Mouse (Mus musculus): ENCODE data around the gene Ermard. TPM values are rescaled to one million over a fixed set of nuclear protein-coding genes. Genes with fewer than 3 reads are reported as not detected.
A peak's percentile ranks its signal among the peaks of the same experiment; 100 is the strongest.
"Not testable (repeated sequence)": the region's sequence is repeated elsewhere in the genome, so short reads cannot be mapped to it uniquely, and the experiment has no call there.

Ermard gene
- polyA plus RNA-seq, 1 experiment from 2014 or later = 106 TPM

- H3K9ac ChIP-seq; H3K36me3 ChIP-seq (replicated peaks); H3K9me3 ChIP-seq; H3K4me2 ChIP-seq; H3K27me3 ChIP-seq; H3K4me3 ChIP-seq (replicated peaks); ATAC-seq (ENCODE audit: low FRiP score); H3K27ac ChIP-seq; H3K4me1 ChIP-seq: not testable (repeated sequence)
- WGBS = no CpG with 5 or more reads among the region's 4 CpGs
These were observed 9.6 kb upstream of the Ermard start for GRCm38 (mm10) chr17:15031414-15031813.

GRCm38 (mm10) chr17:15040455-15040854 lies 553 bp upstream of the Ermard start:
- no CpG with 5 or more reads among the region's 3 CpGs for WGBS
- H3K4me1 ChIP-seq; H3K27ac ChIP-seq; H3K27me3 ChIP-seq; H3K4me3 ChIP-seq (replicated peaks); H3K9me3 ChIP-seq; H3K9ac ChIP-seq; H3K4me2 ChIP-seq; H3K36me3 ChIP-seq (replicated peaks): not testable (repeated sequence)
- ATAC-seq (ENCODE audit: low FRiP score) = 0 out of 2 replicates have a peak, but pooled peaks have one; percentile 10

DNA sequence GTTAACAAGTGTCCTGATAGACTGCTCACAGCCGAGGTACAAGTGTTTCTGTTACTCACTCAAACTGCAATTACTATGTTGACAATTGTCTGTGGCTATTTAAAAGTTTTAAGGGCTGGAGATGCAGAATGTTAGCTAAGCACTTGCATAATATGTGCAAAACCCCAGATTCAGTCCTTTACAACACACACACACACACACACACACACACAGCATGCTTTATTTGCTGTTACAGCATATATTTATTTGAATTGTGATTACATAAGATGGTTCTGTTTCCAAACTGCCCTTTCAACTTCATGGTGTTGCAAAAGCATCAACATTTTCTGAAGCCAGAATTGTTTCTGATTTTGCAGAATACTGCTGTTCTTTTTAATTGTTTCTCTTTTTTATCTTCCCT lies 9.3 kb downstream of the Ermard start:
- H3K4me3 ChIP-seq (replicated peaks); H3K9ac ChIP-seq; H3K27ac ChIP-seq; H3K36me3 ChIP-seq (replicated peaks); H3K27me3 ChIP-seq; ATAC-seq (ENCODE audit: low FRiP score); H3K4me1 ChIP-seq; H3K9me3 ChIP-seq; H3K4me2 ChIP-seq: not testable (repeated sequence)
- WGBS = no CpG with 5 or more reads among the region's 1 CpGs

DNA sequence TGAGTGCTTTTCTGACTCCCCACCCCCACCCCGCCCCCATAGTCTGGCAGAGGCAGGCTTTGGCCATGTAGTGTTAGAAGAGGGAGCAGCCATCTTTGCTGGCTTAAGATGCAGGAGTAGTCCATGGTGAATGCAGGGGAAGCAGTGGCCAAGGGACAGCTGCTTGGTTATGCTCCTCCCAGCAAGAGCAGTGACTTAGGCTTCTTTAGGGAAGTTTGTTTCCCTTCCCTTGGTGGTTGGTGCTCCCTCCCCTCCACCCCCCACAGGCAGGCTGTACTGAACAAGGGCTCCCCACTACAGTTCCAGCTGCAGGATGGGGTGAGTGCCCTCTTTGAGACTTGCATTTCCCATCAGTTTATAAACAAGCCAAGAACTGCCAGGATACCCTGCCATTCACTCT lies 11.8 kb downstream of the Ermard start:
- H3K27ac ChIP-seq; H3K4me3 ChIP-seq (replicated peaks); H3K4me1 ChIP-seq; ATAC-seq (ENCODE audit: low FRiP score); H3K4me2 ChIP-seq; H3K27me3 ChIP-seq; H3K9ac ChIP-seq; H3K9me3 ChIP-seq: not testable (repeated sequence)
- 67% methylated on average over 1 of the region's 1 CpGs for WGBS
- peaks cover 13% of the 10 kb centered on the region for H3K36me3 ChIP-seq (replicated peaks)

- H3K36me3 ChIP-seq (replicated peaks) = peaks cover 17% of the 10 kb centered on the region
- H3K27ac ChIP-seq; H3K27me3 ChIP-seq; H3K9me3 ChIP-seq; ATAC-seq (ENCODE audit: low FRiP score); H3K9ac ChIP-seq; H3K4me3 ChIP-seq (replicated peaks); H3K4me1 ChIP-seq; H3K4me2 ChIP-seq: not testable (repeated sequence)
- WGBS = 92% methylated on average over 6 of the region's 8 CpGs
These were observed 12.3 kb downstream of the Ermard start for GRCm38 (mm10) chr17:15053183-15053828.

GRCm38 (mm10) chr17:15053829-15054200 lies 12.8 kb downstream of the Ermard start:
- not testable (repeated sequence) for H3K9me3 ChIP-seq; H3K4me1 ChIP-seq; H3K27me3 ChIP-seq; H3K27ac ChIP-seq; ATAC-seq (ENCODE audit: low FRiP score); H3K4me2 ChIP-seq; H3K9ac ChIP-seq; H3K4me3 ChIP-seq (replicated peaks)
- 91% methylated on average over 11 of the region's 13 CpGs for WGBS
- peaks cover 22% of the 10 kb centered on the region for H3K36me3 ChIP-seq (replicated peaks)

DNA sequence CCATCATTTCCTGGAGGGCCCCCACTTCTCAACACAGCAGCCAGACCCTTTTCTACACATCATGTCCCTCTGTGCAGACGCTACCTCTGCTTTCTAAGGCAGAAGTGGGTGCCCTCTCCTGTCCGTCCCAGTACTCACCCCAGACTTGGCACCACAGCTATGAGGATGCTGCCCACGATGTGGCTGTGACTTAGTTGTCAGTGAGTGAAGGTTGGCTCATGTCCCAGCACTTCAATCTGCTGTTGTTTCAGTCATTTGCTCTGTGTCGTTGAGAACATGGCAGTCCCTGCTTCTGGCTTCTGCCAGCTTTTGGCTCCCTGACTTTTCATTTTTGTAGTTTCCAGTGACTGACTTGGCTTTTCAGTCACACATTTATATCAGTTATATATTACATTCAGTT lies 14.9 kb downstream of the Ermard start:
- Histone ChIP-seq H3K4me1 (no peaks in the 10 kb centered on the region), H3K9me3 (no peaks in the 10 kb centered on the region), H3K27ac (no peak overlapping the region), H3K4me3 (replicated peaks) (no peak overlapping the region), H3K9ac (no peak overlapping the region), H3K27me3 (no peaks in the 10 kb centered on the region), H3K4me2 (no peak overlapping the region), H3K36me3 (replicated peaks) (peaks cover 24% of the 10 kb centered on the region)
- 93% methylated on average over 4 of the region's 4 CpGs for WGBS
- no peak for ATAC-seq (ENCODE audit: low FRiP score)

GRCm38 (mm10) chr17:15058161-15058591 lies 17.2 kb downstream of the Ermard start:
- no peak for ATAC-seq (ENCODE audit: low FRiP score)
- no peaks in the 10 kb centered on the region for H3K9me3 ChIP-seq
- H3K4me3 ChIP-seq (replicated peaks) = no peak overlapping the region
- H3K4me1 ChIP-seq = no peaks in the 10 kb centered on the region
- WGBS = 95% methylated on average over 5 of the region's 5 CpGs
- no peak overlapping the region for H3K4me2 ChIP-seq
- no peak overlapping the region for H3K27ac ChIP-seq
- no peaks in the 10 kb centered on the region for H3K27me3 ChIP-seq
- H3K36me3 ChIP-seq (replicated peaks) = peaks cover 34% of the 10 kb centered on the region
- H3K9ac ChIP-seq = no peak overlapping the region

DNA sequence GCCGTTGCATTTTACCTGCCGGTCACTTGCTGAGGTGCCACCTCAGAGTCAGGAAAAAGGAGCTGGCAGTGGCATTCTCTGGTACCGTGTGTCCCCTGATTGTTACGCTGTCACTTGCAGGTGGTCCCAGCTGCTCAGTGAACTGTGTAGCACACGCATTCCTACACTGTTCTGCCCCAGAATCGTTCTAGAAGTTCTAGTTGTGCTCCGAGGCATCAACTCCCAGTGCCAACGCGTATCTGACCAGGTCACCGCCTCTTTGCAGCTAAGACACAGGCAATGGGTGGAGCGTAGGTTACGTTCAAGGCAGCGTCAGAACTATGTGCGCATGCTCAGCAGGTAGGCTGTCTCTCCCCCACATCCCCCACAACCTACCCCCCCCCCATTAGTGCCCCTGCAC lies 18.6 kb downstream of the Ermard start:
- no peak overlapping the region for H3K27ac ChIP-seq
- WGBS = 94% methylated on average over 14 of the region's 14 CpGs

GRCm38 (mm10) chr17:15060356-15060755 lies 19.3 kb downstream of the Ermard start:
- H3K4me3 ChIP-seq (replicated peaks) = no peak overlapping the region
- no peak overlapping the region for H3K4me2 ChIP-seq
- no peak overlapping the region for H3K9ac ChIP-seq
- H3K36me3 ChIP-seq (replicated peaks) = peaks cover 34% of the 10 kb centered on the region
- H3K4me1 ChIP-seq = no peaks in the 10 kb centered on the region
- no peaks in the 10 kb centered on the region for H3K27me3 ChIP-seq
- no peak overlapping the region for H3K27ac ChIP-seq
- WGBS = 90% methylated on average over 6 of the region's 6 CpGs
- H3K9me3 ChIP-seq = no peaks in the 10 kb centered on the region
- no peak for ATAC-seq (ENCODE audit: low FRiP score)

More for the DNA sequence above, 18.6 kb downstream of the Ermard start:
- H3K9me3 ChIP-seq = no peaks in the 10 kb centered on the region
- H3K4me3 ChIP-seq (replicated peaks) = no peak overlapping the region
- H3K9ac ChIP-seq = no peak overlapping the region
- H3K4me1 ChIP-seq = no peaks in the 10 kb centered on the region
- peaks cover 34% of the 10 kb centered on the region for H3K36me3 ChIP-seq (replicated peaks)
- ATAC-seq (ENCODE audit: low FRiP score) = no peak
- no peak overlapping the region for H3K4me2 ChIP-seq
- H3K27me3 ChIP-seq = no peaks in the 10 kb centered on the region

DNA sequence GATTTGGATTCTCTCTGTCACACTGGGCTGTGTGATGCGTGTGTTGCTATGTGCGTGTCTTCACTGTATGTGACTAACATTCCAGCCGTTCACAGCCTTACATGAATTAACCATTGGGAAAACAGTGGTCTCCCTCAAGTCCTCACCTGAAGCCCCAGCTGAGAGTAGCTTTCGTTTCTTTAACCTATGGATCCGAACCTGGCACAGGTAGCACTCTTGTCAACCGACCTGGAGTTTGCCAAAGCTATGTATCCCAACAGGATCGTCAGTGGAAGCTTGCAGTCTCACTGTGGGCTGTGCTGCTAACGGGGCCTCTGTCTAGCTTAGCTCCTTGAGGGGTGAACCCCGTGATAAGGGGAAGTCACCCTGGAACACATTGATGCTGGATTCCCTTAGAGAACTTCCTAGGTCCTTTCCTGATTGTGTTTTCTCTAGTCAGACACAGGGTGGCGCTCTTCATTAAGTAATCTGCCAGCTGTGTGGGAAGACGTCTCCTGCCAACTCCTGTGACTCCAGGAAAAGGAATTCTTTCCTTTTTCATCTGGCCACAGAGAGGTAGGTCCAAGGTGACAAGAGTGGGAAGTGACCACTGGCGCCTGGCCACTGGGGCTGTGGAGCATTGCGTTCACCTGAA lies 24.5 kb downstream of the Ermard start:
- H3K9ac ChIP-seq = no peak overlapping the region
- peaks cover 11% of the 10 kb centered on the region for H3K36me3 ChIP-seq (replicated peaks)
- WGBS = 42% methylated on average over 13 of the region's 13 CpGs
- H3K4me3 ChIP-seq (replicated peaks) = no peak overlapping the region
- H3K27ac ChIP-seq = peak overlapping the region; percentile 74
- peak; percentile 87 for ATAC-seq (ENCODE audit: low FRiP score)
- no peaks in the 10 kb centered on the region for H3K9me3 ChIP-seq
- H3K4me1 ChIP-seq = peaks cover 15% of the 10 kb centered on the region
- no peaks in the 10 kb centered on the region for H3K27me3 ChIP-seq
- H3K4me2 ChIP-seq = peak overlapping the region; percentile 47

DNA sequence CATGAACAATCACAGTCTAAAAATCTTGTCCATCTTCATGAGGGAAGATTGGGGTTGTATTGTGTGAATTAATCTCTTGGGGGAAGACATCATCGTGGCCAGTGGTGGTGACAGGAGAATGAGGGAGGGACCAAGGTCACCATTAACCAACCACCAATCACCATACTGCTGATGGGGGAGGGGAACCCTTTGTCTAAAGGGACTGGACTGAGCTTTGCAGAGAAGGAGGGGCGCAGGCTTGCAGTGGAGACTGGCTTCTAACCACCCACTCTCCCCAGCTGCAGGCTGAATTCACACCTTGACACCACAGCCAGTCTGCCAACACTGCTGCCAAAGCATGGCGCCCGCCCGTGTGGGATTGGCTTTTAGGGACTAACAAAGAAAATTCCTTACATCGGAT lies 25.1 kb downstream of the Ermard start:
- WGBS = 33% methylated on average over 6 of the region's 6 CpGs
- Histone ChIP-seq H3K9me3 (no peaks in the 10 kb centered on the region), H3K27me3 (no peaks in the 10 kb centered on the region), H3K4me1 (peaks cover 15% of the 10 kb centered on the region), H3K9ac (no peak overlapping the region; the same call in 1 of the 2 replicates), H3K4me2 (peak overlapping the region; percentile 47), H3K4me3 (replicated peaks) (no peak overlapping the region), H3K36me3 (replicated peaks) (peaks cover 11% of the 10 kb centered on the region), H3K27ac (peak overlapping the region; percentile 74)
- peak; percentile 91 for ATAC-seq (ENCODE audit: low FRiP score)

GRCm38 (mm10) chr17:15066911-15067310 lies 25.9 kb downstream of the Ermard start:
- Histone ChIP-seq H3K4me2 (no peak overlapping the region), H3K36me3 (replicated peaks) (peaks cover 4% of the 10 kb centered on the region), H3K9me3 (no peaks in the 10 kb centered on the region), H3K4me3 (replicated peaks) (no peak overlapping the region), H3K27me3 (no peaks in the 10 kb centered on the region), H3K27ac (no peak overlapping the region), H3K4me1 (peaks cover 15% of the 10 kb centered on the region), H3K9ac (no peak overlapping the region)
- no peak for ATAC-seq (ENCODE audit: low FRiP score)
- WGBS = 58% methylated on average over 1 of the region's 1 CpGs

Measured in forebrain, embryonic 12.5 days (tissue).